Mouse (Mus musculus): Measurements from ENCODE around the gene Fbxo28.

DNA sequence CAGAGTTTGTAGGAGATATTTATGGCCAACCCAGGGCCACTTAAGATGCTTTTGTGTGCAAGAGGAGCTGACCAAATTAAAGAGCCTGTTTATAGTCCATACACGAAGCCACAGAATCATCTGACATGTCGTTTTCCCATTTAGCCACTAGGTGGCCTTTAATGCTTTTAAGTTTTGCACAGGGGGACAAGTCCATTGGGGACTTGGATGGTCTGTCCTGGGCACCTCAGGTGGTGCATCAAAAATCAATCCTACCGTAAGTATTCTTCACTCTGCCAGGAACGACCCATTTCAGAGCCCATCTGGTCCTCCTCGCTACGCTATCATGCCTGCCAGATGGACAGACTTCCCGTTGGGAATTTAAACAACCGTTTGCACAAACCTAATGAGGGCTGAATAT lies 34.8 kb upstream of the Fbxo28 start:
- TF ChIP-seq POLR2A (IDR thresholded peaks at IDR 0.05; ENCODE audit: borderline replicate concordance, insufficient read depth, low read length) (no peak), CTCF (IDR thresholded peaks at IDR 0.05; ENCODE audit: borderline replicate concordance, insufficient read depth, low read depth, low read length) (peak; percentile 65; the same call in 1 of the 2 replicates)
